Mouse (Mus musculus) megakaryocyte-erythroid progenitor cell, adult 5-6 weeks (primary cell): Measurements from ENCODE around the gene Trip12. TPM values are rescaled to one million over a fixed set of nuclear protein-coding genes. Genes with fewer than 3 reads are reported as not detected.

ENCODE experiments used
- ATAC-seq: replicated peaks from 2 replicates; pipeline ENCODE4 v1.8.0; 2016; ENCODE audit warnings: mild to moderate bottlenecking, inconsistent platforms; ENCODE audit not compliant: severe bottlenecking, poor library complexity, low FRiP score, low TSS enrichment
- total RNA-seq, 2 experiments: library from RNA; stranded (forward) in 1 of 2; stranded (reverse) in 1 of 2; fragments of 200-1000, 215-1000 nt in 1 of 2; fragments of >200 nt in 1 of 2; fragmentation: Nextera tagmentation in 1 of 2; gene quantifications; 2 replicates each; pipeline ENCODE4 v1.2.3; 2014 to 2017

The Trip12 gene
- total RNA-seq, 2 experiments from 2014 or later = 180 to 284 TPM

DNA sequence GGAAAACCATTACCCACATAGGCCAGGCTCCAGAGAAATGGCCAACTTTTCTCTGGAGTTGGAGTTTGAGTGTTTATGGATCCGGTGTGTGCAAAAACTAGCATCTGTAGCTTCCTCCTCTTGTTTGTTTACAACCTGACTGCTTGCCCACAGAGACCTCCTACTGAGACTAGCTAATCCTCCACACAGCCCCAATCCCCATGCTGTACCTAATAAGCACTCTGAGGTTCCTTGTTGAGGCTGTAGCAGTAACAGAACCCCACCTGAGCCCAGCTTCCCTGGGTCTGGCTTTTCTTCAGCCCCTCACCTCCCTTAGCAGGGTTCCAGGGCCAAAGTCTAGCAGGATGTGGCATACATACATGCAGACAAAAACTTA lies 20.9 kb upstream of the Trip12 start:
- no peak for ATAC-seq

DNA sequence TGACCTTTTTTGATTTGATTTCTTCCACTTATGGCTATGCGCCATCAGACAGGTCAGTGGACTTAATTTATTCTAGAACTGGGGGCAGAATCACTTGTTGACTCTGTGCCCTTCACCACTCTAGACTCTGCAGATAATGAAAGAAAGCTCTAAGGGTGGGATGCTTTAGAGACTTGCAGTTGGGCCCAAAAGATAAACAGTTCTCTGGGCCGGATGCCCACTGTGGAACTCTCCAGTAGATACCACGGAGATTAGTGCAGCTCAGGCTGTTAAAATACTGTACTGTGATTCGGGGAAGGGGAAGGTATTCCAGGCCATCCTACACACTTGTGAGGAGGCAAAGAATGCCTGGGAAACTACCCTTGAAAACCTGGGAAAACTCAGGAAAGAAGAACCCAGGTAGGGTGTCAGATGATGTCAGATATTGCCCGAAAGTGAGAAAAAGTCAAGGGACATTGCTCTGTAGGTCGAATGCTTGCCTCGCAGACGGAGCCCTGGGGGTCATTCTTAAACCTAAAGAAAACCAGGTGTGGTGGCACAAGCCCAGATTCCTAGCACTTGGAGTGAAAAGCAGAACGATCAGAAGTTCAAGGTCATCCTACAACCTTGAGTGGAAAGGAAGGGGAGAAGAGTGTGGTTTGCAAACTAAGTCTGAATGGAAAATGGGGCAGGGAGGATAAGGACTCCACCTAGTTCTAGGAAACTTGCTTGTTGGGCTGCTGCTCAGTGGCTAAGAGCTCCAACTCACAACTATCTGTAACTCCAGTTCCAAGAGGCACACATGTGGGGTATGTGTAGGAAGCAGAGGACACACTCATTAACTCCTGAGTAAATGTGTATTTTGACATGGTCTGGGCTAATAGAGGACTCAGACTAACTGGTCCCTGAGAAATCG lies 20.3 kb upstream of the Trip12 start:
- peak; percentile 96 for ATAC-seq

DNA sequence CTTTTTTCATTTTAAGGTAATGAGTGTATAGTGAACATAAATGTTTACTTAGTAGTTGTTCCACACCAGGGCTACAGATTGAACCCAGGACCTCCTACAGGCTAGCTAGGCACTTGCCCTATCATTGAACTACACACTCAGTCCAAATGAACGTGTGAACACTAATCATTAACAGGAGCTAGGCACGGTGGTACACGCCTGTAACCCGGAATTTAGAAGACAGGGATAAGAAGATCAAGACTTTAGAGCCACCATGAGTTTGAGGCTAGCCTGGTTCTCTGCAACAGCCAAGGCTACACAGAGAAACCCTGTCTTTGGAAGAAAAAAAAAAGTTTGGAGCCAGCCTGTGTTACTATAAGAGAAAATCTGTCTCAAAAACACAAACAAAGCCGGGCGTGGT lies 19.3 kb upstream of the Trip12 start:
- no peak for ATAC-seq

DNA sequence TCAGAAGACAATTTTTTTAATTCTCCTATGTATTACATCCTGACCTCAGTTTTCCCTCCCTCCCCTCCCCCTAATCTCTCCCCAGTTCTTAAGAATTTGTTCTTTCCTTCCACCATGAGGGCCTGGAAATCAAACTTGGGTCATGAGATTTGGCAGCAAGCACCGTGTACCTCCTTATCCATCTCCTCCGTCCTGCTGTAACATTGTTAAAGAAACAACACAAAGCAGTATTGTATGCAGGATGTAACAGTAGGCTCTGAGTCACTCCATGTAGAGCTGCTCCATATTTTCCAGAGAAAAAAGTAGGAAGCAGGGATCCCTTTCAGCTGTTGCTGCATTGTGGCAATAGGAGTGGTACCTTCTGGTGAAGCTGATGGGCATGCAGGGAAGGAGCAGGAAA lies 15.4 kb upstream of the Trip12 start:
- no peak for ATAC-seq

DNA sequence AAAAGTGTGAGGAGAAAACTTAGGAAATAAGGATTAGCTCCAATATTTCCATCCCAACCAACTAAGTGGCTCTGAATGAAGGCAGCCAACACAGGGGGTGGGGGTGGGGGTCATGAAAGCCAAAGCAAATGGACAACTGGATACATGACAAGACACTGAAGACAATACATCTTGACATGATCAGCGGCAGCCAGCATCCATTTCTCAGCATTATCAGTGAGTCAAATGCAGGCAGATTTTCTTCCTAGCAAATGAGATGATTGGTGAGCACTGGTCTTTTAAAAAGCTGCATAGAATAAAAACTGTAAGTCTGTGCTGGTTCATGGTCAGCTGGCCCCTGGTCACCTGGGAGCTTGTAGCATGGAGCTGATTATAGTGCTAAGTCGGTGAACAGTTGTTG lies 14.7 kb upstream of the Trip12 start:
- no peak for ATAC-seq

DNA sequence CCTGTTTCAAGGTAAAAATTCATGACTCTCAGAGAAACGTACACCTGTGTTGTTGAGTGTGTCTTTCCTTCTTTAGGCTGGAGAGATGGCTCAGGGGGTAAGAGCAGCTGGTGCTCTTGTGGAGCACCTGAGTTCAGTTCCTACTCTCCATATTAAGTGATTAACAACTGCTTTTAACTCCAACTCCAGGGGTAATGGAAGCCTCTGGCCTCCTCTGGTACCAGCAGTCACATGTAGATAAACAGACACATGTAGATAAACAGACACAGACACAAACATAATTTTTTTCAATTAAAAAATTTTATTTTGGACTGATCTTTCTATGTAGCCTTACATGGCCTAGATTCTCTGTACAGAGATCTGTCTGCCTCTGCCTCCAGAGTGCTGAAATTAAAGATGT lies 13.4 kb upstream of the Trip12 start:
- peak; percentile 56 for ATAC-seq

DNA sequence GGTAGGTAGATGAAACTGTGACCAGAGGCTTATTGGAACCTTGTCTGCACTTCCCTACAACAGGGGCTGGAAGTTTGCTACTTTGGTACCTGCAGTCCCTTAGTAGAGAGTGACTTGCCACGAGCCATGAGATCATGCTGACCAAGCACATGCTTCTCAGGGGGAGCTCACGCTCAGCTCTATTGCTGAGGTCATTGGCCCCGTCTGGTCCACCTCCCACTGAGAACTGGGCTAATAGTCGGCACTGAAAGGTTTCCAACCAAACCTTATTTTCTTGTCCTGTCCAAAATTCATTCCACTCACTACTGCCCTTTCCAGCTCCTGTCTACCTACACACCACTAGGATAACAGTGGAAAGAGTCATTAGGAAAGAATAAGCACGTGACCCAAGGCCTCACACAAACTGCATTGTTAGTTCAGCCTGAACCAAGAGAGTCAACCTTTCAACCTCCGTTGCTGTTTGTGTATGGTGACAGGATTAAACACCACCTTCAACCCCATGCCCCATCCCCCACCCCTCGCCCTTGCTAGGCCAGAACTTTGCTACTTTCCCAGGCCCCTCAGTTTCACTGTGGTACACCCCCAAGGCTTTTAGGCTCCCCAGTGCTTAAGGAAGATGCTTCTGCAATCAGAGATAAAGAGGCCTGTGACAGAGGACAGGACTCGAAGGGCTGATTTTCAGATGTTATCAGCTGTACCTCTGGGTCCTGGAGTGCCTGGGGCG lies 11.4 kb upstream of the Trip12 start:
- ATAC-seq = peak; percentile 72

DNA sequence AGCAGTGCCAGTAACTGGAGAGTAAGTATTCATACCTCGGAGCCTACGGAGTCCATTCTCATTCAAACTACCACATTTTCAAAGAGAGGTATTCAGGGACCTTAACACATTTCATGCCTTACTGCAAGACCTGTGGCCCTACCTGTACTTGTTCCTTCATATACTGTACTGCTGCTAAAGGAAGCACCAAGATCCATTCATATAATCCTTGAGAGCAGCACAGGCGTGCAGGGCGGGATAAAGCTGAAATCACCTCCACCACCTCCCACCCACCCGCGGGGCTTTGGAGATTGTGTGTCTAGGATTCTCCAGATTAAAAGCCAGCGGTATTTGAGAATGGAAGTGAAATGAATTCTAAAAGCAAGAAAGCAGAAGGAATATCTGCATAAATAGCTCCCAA lies 10.2 kb upstream of the Trip12 start:
- ATAC-seq = no peak

DNA sequence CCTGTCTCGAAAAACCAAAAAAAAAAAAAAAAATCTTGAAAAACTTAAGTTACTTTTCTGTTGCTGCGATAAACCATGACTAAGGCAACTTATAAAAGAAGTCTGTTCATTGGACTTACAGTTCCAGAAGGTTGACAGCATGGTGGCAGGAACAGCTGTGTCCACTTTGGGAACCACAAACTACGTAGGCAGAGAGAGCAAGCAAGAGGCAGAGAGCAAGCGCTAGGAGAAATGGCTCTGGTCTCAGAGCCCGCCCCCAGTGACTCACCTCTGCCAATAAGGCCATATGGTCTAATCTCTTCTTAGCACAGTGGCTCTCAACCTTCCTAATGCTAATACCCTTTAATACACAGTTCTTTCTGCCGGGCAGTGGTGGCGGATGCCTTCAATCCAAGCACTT lies 9.5 kb upstream of the Trip12 start:
- ATAC-seq = 0 out of 2 replicates have a peak, but pooled peaks have one; percentile 52

DNA sequence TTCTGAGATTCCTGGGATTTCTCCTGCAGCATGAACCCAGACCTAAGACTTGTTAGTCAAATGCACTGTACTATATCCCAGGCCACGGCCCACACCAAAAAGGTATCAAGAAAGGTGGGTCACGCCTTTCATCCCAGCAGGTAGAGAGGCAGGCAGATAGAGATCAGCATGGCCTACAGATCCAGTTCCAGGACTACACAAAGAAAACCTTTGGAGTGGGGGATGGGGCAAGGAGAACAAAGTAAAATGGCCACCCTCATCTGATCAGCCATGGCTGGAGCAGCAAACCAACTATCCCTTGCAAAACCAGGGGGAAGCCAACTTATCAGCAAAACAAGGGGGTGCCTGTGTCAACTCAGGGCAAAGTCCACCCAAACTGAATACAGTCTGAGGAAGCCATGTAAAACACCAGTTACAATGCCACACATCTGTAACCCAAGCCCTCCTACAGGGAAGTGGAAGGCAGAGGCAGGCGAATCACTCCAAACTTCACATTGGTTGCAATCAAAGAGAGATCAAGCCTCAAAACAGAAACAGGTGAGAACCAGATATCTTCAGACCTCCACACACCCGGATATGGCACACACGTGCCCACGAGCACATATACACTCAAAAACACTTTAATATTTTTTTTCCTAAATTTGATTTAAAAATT lies 8.6 kb upstream of the Trip12 start:
- ATAC-seq = no peak

DNA sequence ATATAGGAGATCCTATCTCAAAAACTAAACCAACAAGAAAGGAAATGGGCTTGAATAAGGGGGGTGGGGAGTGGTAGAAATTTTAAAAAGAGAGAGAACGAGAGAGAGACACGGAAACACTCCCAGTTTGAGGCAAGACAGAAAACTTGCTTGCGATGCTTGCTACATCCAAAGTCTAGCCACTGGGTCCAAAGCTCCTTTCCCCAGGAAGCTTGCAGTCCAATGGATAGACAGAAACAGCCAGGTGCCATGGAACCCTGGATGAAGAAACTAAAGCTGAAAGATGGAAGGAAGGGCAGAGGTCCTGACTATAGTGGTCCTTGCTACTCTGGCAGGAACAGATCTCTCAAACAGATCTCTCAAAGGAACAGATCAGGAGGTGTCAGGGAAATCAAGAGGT lies 8.0 kb upstream of the Trip12 start:
- ATAC-seq = no peak

DNA sequence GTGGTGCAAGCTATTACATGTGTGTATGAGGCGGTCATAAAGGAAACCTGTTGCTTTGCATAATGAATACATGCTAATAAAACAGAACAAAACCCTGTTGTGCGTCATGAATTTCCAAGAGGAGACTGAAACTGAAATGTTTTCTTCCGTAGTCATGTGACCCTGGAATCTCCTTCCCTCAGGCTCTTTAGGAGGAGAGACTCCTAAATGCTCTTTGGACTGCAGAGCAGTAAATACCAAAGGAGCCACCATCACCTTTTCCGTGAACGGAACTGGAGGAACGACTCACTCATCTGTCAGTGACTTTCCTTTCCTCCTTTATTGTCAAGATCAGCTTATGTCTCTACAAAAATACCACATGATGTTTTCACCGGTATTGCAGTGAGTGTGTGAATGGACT lies 7.4 kb upstream of the Trip12 start:
- no peak for ATAC-seq

DNA sequence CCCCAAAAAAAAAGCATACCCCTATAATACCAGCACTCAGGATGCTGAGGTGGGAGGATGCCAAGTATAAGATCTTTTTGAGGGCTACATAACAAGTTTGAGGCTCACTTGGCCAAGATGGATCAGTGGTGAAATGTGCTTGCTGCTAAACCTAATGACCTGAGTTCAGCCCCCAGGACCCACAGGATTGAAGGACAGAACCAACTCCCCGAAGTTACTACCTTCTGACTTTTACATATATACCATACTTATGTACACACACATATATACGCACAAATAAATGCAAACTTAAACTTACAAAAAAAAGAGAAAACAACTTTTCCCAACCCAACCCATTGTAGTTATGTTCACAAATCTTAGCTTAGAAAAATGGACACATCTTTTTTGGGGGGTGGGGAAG lies 3.0 kb upstream of the Trip12 start:
- ATAC-seq = no peak

DNA sequence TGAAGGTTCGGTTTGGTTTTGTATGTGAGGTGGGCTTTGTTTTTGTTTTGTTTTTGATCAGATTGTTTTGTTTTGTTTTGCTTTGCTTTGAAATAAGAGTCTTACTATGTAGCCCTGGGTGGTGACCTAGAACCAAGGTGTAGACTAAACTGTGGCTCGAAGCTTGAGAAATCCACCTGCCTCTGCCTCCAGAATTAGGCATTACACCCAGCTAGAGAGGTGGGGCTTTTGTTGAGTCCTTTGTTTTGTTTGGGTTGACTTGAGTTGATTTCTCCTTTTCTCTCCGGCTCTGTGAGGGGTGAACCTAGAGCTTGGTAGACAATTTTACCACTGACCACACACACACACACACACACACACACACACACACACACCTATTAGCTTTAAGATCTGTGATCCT lies 745 bp upstream of the Trip12 start:
- no peak for ATAC-seq

DNA sequence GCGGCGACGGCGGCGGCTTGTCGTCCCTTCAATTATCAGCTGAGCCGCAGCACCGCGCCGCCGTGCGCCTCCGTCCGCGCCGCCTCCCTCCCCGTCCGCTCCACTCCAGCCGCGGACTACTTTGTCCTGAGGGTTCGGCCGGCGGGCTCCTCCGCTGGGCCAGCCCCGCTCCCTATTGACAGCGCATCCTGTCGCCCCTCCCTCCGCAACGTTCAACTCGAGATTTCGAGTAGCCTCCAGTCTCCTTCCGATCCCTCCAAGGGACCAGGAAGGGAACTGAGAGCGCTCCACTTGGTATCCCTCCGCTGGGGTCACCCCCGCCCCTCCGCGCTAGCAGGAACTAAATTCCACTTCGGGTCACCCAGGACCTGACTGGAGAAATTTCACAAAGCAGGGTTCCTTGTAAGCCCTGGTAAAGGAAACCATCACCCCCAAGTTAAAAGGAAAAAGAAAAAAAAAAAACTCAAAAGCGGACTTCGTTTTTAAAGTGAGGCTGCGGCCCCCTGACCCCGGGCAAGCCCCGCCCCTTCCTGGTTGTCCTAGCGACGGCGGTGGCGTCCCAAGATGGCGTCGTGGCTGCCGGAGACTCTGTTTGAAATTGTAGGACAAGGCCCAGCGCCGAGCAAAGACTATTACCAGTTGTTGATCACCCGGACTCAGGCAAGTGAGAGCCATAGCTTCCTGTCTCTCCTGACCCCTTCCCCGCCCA lies 853 bp downstream of the Trip12 start, which contains the start of gene Fbxo36:
Gene Fbxo36 (plus strand): TSS at position 533 of the 709 bp plus-strand sequence.
- ATAC-seq = peak; percentile 79

DNA sequence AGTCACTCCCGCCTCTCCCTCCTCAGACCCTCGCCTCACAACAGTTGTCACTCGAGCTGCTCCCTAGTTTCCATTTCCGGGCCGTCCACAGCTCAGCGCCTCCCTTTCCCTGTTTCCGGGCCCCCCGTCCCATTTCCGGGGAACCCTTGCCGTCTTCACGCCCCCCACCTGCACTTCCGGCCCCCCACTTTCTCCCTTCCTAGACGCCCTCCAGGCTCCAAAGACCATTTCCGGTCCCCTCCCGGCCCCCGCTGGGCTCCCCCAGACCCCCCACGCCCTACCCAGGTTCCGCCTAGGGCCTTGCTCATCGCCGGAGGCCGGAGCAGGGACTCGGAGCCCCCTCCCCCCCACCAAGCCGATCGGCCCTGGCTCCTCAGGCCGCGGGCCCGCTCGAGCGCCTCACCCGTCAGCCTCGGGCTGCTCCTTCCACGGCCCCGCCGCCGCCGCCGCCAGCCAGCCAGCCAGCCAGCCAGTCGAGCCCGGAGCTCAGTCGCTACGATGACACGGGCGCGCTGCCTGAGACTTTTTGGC lies 1.6 kb downstream of the Trip12 start:
- ATAC-seq = peak; percentile 27

DNA sequence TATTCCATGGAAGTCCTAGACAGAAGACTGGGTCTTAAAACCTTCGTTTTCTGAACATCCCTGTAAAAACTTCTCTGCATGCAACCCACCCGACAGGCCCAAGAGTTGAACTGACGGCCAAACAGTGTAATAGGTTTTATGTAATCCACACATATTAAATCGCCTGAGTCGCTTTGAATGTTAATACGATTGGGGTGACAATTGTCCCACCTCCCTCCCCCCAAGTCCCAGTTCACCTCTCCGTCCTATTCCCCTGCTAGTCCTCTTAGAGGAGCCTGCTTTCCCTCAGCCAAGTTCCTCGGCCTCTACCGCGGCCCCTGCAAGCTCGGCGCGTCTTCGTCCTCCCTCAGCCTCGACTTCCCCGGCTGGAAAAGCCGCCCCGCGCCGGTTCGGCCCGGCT lies 2.2 kb downstream of the Trip12 start:
- ATAC-seq = no peak

DNA sequence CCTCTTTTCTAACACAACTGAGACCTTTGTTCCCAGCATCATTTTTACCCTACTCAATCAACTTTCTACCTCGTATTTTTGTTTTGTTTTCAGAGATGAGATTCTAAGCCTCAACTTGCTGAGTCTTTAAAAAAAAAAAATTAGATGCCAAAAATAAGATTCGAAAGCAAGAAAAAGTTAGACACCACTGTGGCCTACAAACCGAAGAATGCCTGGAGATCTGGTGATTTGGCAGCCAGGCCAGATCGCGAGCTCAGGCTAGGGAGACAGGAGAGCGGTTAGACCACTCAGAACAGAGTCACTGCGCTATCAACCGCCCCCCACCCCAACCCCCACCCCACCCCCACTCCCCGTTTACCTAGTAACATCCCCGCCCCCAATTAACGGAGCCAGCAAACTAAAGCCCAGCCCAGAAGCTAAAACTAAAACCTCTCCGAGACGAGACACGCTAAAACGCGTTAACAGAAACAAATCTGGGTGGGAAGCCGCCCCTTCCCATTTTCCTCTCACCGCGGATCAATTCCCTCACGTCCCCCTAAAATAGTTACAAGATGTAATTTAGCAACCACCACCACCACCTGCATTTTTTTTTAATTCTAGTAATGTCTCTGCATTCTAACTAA lies 2.7 kb downstream of the Trip12 start:
- ATAC-seq = no peak

DNA sequence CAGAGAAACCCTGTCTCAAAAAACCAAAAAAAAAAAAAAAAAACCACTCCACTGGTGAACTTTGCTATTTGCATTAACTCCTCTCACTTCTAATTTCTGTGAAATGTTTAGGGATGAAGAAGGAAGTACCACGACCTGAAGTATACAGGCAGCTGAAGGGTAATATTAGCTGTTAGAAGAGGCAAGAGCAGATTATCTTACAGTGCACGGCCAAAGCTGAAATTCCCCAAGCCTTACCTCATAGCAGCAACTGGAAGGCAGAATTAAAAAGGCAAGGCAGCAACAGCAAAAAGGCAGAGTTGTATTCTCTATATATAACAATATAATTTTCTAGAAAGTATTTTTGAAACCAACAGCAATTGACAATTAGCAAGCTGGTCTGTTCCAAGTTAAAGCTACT lies 15.2 kb downstream of the Trip12 start:
- no peak for ATAC-seq
